Mouse (Mus musculus): ENCODE measurements at regions not wholly inside any gene's neighbourhood (a gene's known extent, or its start where the extent isn't known, plus 50 kb on each side); places are given as distances from the start of the nearest gene placed in this dataset.

- H3K36me3 ChIP-seq (ENCODE audit: control insufficient read depth, insufficient read depth, low read length), result no peaks in the 10 kb centered on the region
- WGBS, result 51% methylated on average over 8 of the region's 8 CpGs
- ATAC-seq (ENCODE audit: low read depth) (no peak), DNase-seq (ENCODE audit: low spot score) (no peak)
- peak overlapping the region; percentile 0; the same call in 1 of the 2 replicates for H3K27ac ChIP-seq (replicated peaks; ENCODE audit: low read depth, low read length)
- H3K9ac ChIP-seq (ENCODE audit: low read depth, low read length), result peak overlapping the region; percentile 52; the same call in 1 of the 2 replicates
- H3K9me3 ChIP-seq (ENCODE audit: control insufficient read depth, low read length), result no peaks in the 10 kb centered on the region
- peaks cover 11% of the 10 kb centered on the region; the same call in 1 of the 2 replicates for H3K4me1 ChIP-seq (ENCODE audit: control insufficient read depth, insufficient read depth, low read length)
- H3K4me3 ChIP-seq (ENCODE audit: low read depth, low read length), result peak overlapping the region; percentile 29
- peak overlapping the region; percentile 53 for H3K4me2 ChIP-seq (ENCODE audit: low read depth, low read length)
- no peaks in the 10 kb centered on the region for H3K27me3 ChIP-seq (replicated peaks; ENCODE audit: control insufficient read depth, insufficient read depth, low read length)
These were observed 229.5 kb upstream of the Atp2b1 start for GRCm38 (mm10) chr10:98684707-98685106.

DNA sequence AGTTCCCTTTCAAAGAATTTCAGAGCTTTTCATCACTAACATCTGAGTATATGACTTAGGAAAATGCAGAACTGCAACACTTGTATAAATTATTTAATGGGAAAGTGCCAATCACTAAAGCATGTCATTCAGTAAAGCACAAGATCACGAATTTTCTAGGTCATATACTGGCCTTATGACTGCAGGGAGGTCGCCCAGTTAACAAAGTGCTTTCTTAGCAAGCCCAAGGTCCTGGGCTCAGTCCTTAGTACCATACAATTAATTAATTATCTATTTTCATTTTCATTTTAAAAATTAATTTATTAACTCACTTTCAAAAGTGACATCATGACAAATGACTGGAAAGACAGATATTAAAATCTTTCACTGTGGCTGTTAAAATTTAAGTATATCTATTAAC, 228.5 kb upstream of the Atp2b1 start:
- DNase-seq (ENCODE audit: low spot score) (no peak), ATAC-seq (ENCODE audit: low read depth) (no peak)
- no peak overlapping the region for H3K4me2 ChIP-seq (ENCODE audit: low read depth, low read length)
- H3K9ac ChIP-seq (ENCODE audit: low read depth, low read length), result no peak overlapping the region
- H3K9me3 ChIP-seq (ENCODE audit: control insufficient read depth, low read length), result no peaks in the 10 kb centered on the region
- H3K4me1 ChIP-seq (ENCODE audit: control insufficient read depth, insufficient read depth, low read length), result peaks cover 11% of the 10 kb centered on the region; the same call in 1 of the 2 replicates
- 81% methylated on average over 2 of the region's 2 CpGs for WGBS
- no peaks in the 10 kb centered on the region for H3K27me3 ChIP-seq (replicated peaks; ENCODE audit: control insufficient read depth, insufficient read depth, low read length)
- no peaks in the 10 kb centered on the region for H3K36me3 ChIP-seq (ENCODE audit: control insufficient read depth, insufficient read depth, low read length)
- no peak overlapping the region for H3K4me3 ChIP-seq (ENCODE audit: low read depth, low read length)
- H3K27ac ChIP-seq (replicated peaks; ENCODE audit: low read depth, low read length), result no peak overlapping the region

DNA sequence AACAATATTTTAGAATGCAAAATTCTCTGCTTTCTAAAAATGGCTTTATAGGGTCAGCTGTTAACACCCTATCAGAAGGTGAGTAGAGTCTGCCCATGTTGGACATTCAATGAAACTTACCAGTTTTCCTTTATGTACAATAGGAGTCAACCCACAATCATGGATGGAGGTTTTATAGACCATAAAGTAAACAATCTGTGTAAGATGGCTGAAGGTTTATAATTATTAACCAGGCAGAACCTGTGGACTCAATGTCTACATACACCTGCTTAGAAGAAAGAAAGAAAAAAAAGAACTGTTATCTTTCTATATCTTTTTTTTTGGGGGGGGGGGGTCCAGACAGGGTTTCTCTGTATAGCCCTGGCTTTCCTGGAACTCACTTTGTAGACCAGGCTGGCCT, 227.8 kb upstream of the Atp2b1 start:
- H3K4me1 ChIP-seq (ENCODE audit: control insufficient read depth, insufficient read depth, low read length), result peaks cover 11% of the 10 kb centered on the region; the same call in 1 of the 2 replicates
- no peak for DNase-seq (ENCODE audit: low spot score)
- H3K27me3 ChIP-seq (replicated peaks; ENCODE audit: control insufficient read depth, insufficient read depth, low read length), result no peaks in the 10 kb centered on the region
- no peak overlapping the region for H3K9ac ChIP-seq (ENCODE audit: low read depth, low read length)
- H3K4me3 ChIP-seq (ENCODE audit: low read depth, low read length), result no peak overlapping the region
- no peaks in the 10 kb centered on the region for H3K9me3 ChIP-seq (ENCODE audit: control insufficient read depth, low read length)
- no peak for ATAC-seq (ENCODE audit: low read depth)
- H3K36me3 ChIP-seq (ENCODE audit: control insufficient read depth, insufficient read depth, low read length), result no peaks in the 10 kb centered on the region
- H3K27ac ChIP-seq (replicated peaks; ENCODE audit: low read depth, low read length), result no peak overlapping the region
- no peak overlapping the region for H3K4me2 ChIP-seq (ENCODE audit: low read depth, low read length)

GRCm38 (mm10) chr10:98691816-98692215, 222.4 kb upstream of the Atp2b1 start:
- Histone ChIP-seq H3K4me2 (ENCODE audit: low read depth, low read length) (no peak overlapping the region), H3K27me3 (replicated peaks; ENCODE audit: control insufficient read depth, insufficient read depth, low read length) (no peaks in the 10 kb centered on the region), H3K9ac (ENCODE audit: low read depth, low read length) (no peak overlapping the region), H3K4me3 (ENCODE audit: low read depth, low read length) (no peak overlapping the region), H3K9me3 (ENCODE audit: control insufficient read depth, low read length) (no peaks in the 10 kb centered on the region), H3K27ac (replicated peaks; ENCODE audit: low read depth, low read length) (no peak overlapping the region), H3K4me1 (ENCODE audit: control insufficient read depth, insufficient read depth, low read length) (no peaks in the 10 kb centered on the region), H3K36me3 (ENCODE audit: control insufficient read depth, insufficient read depth, low read length) (no peaks in the 10 kb centered on the region)
- WGBS, result 72% methylated on average over 5 of the region's 5 CpGs
- peak; percentile 62 for DNase-seq (ENCODE audit: low spot score)
- peak; percentile 30; the same call in 1 of the 2 replicates for ATAC-seq (ENCODE audit: low read depth)

- no peaks in the 10 kb centered on the region for H3K9me3 ChIP-seq (ENCODE audit: control insufficient read depth, low read length)
- H3K9ac ChIP-seq (ENCODE audit: low read depth, low read length), result no peak overlapping the region
- H3K36me3 ChIP-seq (ENCODE audit: control insufficient read depth, insufficient read depth, low read length), result no peaks in the 10 kb centered on the region
- no peaks in the 10 kb centered on the region for H3K27me3 ChIP-seq (replicated peaks; ENCODE audit: control insufficient read depth, insufficient read depth, low read length)
- 91% methylated on average over 2 of the region's 2 CpGs for WGBS
- no peak for DNase-seq (ENCODE audit: low spot score)
- no peak overlapping the region for H3K4me3 ChIP-seq (ENCODE audit: low read depth, low read length)
- H3K27ac ChIP-seq (replicated peaks; ENCODE audit: low read depth, low read length), result no peak overlapping the region
- ATAC-seq (ENCODE audit: low read depth), result no peak
- H3K4me1 ChIP-seq (ENCODE audit: control insufficient read depth, insufficient read depth, low read length), result no peaks in the 10 kb centered on the region
- no peak overlapping the region for H3K4me2 ChIP-seq (ENCODE audit: low read depth, low read length)
These were observed 219.4 kb upstream of the Atp2b1 start for GRCm38 (mm10) chr10:98694690-98695370.

DNA sequence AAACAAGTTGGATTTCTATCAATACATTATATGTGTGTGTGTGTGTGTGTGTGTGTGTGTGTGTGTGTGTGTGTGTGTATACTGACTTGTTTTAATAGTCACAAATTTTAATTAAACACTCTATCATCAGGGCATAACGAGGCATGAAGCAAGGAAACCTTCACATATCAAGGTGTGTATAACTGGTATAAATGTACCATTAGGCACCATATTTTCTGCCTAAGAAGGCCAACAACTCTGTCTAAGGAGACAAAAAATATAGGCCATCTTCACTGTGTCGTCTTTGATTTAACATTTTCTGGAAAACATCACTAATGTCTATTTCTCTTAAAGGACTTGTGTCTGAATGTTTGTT, 218.9 kb upstream of the Atp2b1 start:
- H3K4me1 ChIP-seq (ENCODE audit: control insufficient read depth, insufficient read depth, low read length), result no peaks in the 10 kb centered on the region
- WGBS, result 88% methylated on average over 2 of the region's 2 CpGs
- H3K27ac ChIP-seq (replicated peaks; ENCODE audit: low read depth, low read length), result no peak overlapping the region
- H3K9ac ChIP-seq (ENCODE audit: low read depth, low read length), result no peak overlapping the region
- DNase-seq (ENCODE audit: low spot score) (no peak), ATAC-seq (ENCODE audit: low read depth) (no peak)
- H3K36me3 ChIP-seq (ENCODE audit: control insufficient read depth, insufficient read depth, low read length), result no peaks in the 10 kb centered on the region
- H3K4me3 ChIP-seq (ENCODE audit: low read depth, low read length), result no peak overlapping the region
- H3K4me2 ChIP-seq (ENCODE audit: low read depth, low read length), result no peak overlapping the region
- no peaks in the 10 kb centered on the region for H3K9me3 ChIP-seq (ENCODE audit: control insufficient read depth, low read length)
- H3K27me3 ChIP-seq (replicated peaks; ENCODE audit: control insufficient read depth, insufficient read depth, low read length), result no peaks in the 10 kb centered on the region

- no peaks in the 10 kb centered on the region for H3K9me3 ChIP-seq (ENCODE audit: control insufficient read depth, low read length)
- no peak overlapping the region for H3K4me2 ChIP-seq (ENCODE audit: low read depth, low read length)
- 0 out of 2 replicates have a peak, but pooled peaks cover 12% of the 10 kb centered on the region for H3K4me1 ChIP-seq (ENCODE audit: control insufficient read depth, insufficient read depth, low read length)
- no peaks in the 10 kb centered on the region for H3K27me3 ChIP-seq (replicated peaks; ENCODE audit: control insufficient read depth, insufficient read depth, low read length)
- ATAC-seq (ENCODE audit: low read depth) (no peak), DNase-seq (ENCODE audit: low spot score) (no peak)
- no peak overlapping the region for H3K4me3 ChIP-seq (ENCODE audit: low read depth, low read length)
- H3K27ac ChIP-seq (replicated peaks; ENCODE audit: low read depth, low read length), result no peak overlapping the region
- H3K9ac ChIP-seq (ENCODE audit: low read depth, low read length), result no peak overlapping the region
- WGBS, result 80% methylated on average over 4 of the region's 4 CpGs
- H3K36me3 ChIP-seq (ENCODE audit: control insufficient read depth, insufficient read depth, low read length), result no peaks in the 10 kb centered on the region
These were observed 216.3 kb upstream of the Atp2b1 start for GRCm38 (mm10) chr10:98697866-98698265.

DNA sequence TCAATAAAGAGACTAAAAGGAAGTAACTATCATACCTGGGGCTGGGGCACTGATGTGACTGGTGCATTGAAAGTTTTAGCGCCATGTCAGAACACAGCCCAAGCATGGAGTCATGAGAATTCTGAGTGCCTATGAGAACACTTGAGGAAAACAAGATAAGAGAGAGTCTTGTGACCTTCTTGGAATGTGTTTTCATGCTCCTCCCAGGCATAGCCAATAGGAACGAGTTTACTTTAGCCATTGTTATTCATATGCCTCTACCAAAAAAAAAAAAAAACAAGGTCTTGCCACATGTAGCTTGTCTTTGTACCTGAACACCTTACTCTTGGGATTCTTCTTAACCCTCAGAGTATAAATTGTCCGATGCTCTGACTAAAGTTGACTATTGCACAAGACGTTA, 214.6 kb upstream of the Atp2b1 start:
- WGBS, result 94% methylated on average over 4 of the region's 4 CpGs
- no peaks in the 10 kb centered on the region for H3K27me3 ChIP-seq (replicated peaks; ENCODE audit: control insufficient read depth, insufficient read depth, low read length)
- H3K4me2 ChIP-seq (ENCODE audit: low read depth, low read length), result no peak overlapping the region
- no peak overlapping the region for H3K9ac ChIP-seq (ENCODE audit: low read depth, low read length)
- no peak overlapping the region for H3K4me3 ChIP-seq (ENCODE audit: low read depth, low read length)
- H3K9me3 ChIP-seq (ENCODE audit: control insufficient read depth, low read length), result no peaks in the 10 kb centered on the region
- H3K27ac ChIP-seq (replicated peaks; ENCODE audit: low read depth, low read length), result no peak overlapping the region
- DNase-seq (ENCODE audit: low spot score) (no peak), ATAC-seq (ENCODE audit: low read depth) (no peak)
- H3K36me3 ChIP-seq (ENCODE audit: control insufficient read depth, insufficient read depth, low read length), result no peaks in the 10 kb centered on the region
- 0 out of 2 replicates have a peak, but pooled peaks cover 12% of the 10 kb centered on the region for H3K4me1 ChIP-seq (ENCODE audit: control insufficient read depth, insufficient read depth, low read length)

DNA sequence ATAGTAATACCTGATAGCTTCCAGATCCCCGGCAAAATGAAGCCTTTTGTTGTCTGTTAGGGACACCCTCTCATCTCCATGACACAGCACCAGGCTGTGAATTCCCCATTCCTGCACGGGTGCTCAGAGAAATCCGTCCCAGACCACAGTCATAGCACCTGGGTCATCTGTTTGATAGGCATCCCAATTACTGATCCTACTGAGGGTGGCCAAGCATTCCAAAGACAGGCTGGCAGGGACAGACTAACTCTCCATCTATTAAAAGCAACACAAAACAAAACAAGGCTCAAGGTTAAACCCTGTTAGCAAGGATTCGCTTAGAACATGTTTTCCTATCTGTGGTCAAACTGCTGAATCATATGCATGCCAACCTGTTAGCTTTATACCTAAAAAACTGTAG, 213.8 kb upstream of the Atp2b1 start:
- Histone ChIP-seq H3K4me3 (ENCODE audit: low read depth, low read length) (no peak overlapping the region), H3K4me1 (ENCODE audit: control insufficient read depth, insufficient read depth, low read length) (0 out of 2 replicates have a peak, but pooled peaks cover 12% of the 10 kb centered on the region), H3K9me3 (ENCODE audit: control insufficient read depth, low read length) (no peaks in the 10 kb centered on the region), H3K36me3 (ENCODE audit: control insufficient read depth, insufficient read depth, low read length) (no peaks in the 10 kb centered on the region), H3K27me3 (replicated peaks; ENCODE audit: control insufficient read depth, insufficient read depth, low read length) (no peaks in the 10 kb centered on the region), H3K4me2 (ENCODE audit: low read depth, low read length) (no peak overlapping the region), H3K27ac (replicated peaks; ENCODE audit: low read depth, low read length) (no peak overlapping the region), H3K9ac (ENCODE audit: low read depth, low read length) (no peak overlapping the region)
- DNase-seq (ENCODE audit: low spot score), result no peak
- WGBS, result 57% methylated on average over 4 of the region's 4 CpGs
- no peak for ATAC-seq (ENCODE audit: low read depth)
